Mouse (Mus musculus): Measurements from ENCODE around the gene Rap1gds1.

DNA sequence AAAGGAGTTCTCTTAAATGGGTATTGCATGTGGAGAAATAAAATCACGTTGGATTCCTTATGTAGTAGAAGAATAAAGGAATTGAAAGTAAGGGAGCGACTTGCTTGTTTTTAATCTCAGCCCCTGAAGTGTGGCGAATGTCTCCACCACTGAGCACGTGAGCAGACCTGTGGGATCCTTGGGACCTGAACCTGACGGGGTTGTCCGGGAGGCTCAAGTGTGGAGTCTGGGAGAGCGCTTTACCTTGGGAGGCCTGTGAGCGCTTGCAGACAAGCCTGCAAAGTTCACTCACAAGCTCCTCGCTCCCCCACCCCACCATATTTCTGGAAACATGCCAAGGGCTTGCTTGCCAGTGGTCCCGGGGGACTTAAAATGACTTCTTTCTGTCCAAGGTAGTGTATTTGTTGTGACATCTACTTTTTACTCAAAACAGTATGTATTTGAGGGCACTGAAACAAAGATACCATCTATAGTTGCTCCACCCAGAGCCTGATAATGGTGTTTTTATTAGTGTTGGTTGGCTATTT is 185.2 kb downstream of the Rap1gds1 start:
- TF ChIP-seq CTCF (IDR thresholded peaks at IDR 0.05; ENCODE audit: control insufficient read depth, insufficient read depth, insufficient replicate concordance, low read depth, low read length) = no peak
- no peak for TF ChIP-seq POLR2A (IDR thresholded peaks at IDR 0.05; ENCODE audit: control insufficient read depth, low read depth, low read length)
